Mouse (Mus musculus) liver, adult 2 months (tissue): ENCODE measurements around the gene Macf1. TPM values are rescaled to one million over a fixed set of nuclear protein-coding genes. Genes with fewer than 3 reads are reported as not detected.
"Not testable (repeated sequence)": the region's sequence is repeated elsewhere in the genome, so short reads cannot be mapped to it uniquely, and the experiment has no call there.

Source experiments
- DNase-seq: peaks from one replicate; pipeline ENCODE4 v3.0.0-alpha.2; 2011; ENCODE audit warnings: low read depth, low spot score; ENCODE audit errors: extremely low read depth
- H3K27ac ChIP-seq: fragments of 200-500 bp; replicated peaks from 2 replicates; pipeline ENCODE4 v1.5.1; 2012; ENCODE audit warnings: low read depth, mild to moderate bottlenecking, control low read depth, inconsistent platforms, low read length; ENCODE audit not compliant: insufficient read depth
- H3K27me3 ChIP-seq: fragments of 200-500 bp; 2 replicates; pipeline ENCODE4 v1.6.1; 2012; ENCODE audit warnings: mild to moderate bottlenecking, moderate library complexity, low read length, inconsistent platforms; ENCODE audit not compliant: control insufficient read depth, insufficient read depth
- H3K36me3 ChIP-seq: fragments of 200-500 bp; 2 replicates; pipeline ENCODE4 v1.6.1; 2012; ENCODE audit warnings: low read length, inconsistent platforms; ENCODE audit not compliant: control insufficient read depth, insufficient read depth
- H3K4me1 ChIP-seq: fragments of 200-500 bp; 2 replicates; pipeline ENCODE4 v1.6.1; 2011; ENCODE audit warnings: low read length; ENCODE audit not compliant: control insufficient read depth, insufficient read depth
- H3K4me3 ChIP-seq: fragments of 200-500 bp; 2 replicates; pipeline ENCODE4 v1.5.1; 2011; ENCODE audit warnings: low read depth, mild to moderate bottlenecking, control low read depth, low read length, moderate library complexity; ENCODE audit not compliant: insufficient read depth
- H3K79me2 ChIP-seq: fragments of 200-500 bp; 2 replicates; pipeline ENCODE4 v1.6.1; 2012; ENCODE audit warnings: inconsistent platforms, mild to moderate bottlenecking, low read length, moderate library complexity; ENCODE audit not compliant: control insufficient read depth, insufficient read depth
- H3K9ac ChIP-seq: fragments of 200-500 bp; 2 replicates; pipeline ENCODE4 v1.6.1; 2012; ENCODE audit warnings: low read depth, mild to moderate bottlenecking, control low read depth, inconsistent platforms, low read length
- CTCF ChIP-seq: fragments of 200-500 bp; IDR thresholded peaks from 2 replicates; pipeline ENCODE4 v1.5.1; 2011; ENCODE audit warnings: low read depth, low read length, control low read depth
- POLR2A ChIP-seq: fragments of 200-500 bp; IDR thresholded peaks from 2 replicates; pipeline ENCODE4 v1.6.1; 2011; ENCODE audit warnings: low read length, control low read depth; ENCODE audit not compliant: insufficient read depth; ENCODE audit errors: extremely low read depth
- WGBS: fragments of 180-500 bp; shearing (Covaris S2); methylation state at CpG from one replicate; pipeline ENCODE4 v1.1.7; 2018; 5-methylcytosine and 5-hydroxymethylcytosine counted together
- polyA plus RNA-seq: library from polyadenylated mRNA; depleted of rRNA; stranded (reverse); fragments of >200 nt; gene quantifications from 2 replicates; pipeline ENCODE4 v1.2.3, GENCODE M21; 2012
- total RNA-seq: library from RNA; depleted of rRNA; stranded (reverse); fragments of >200 nt; gene quantifications from 2 replicates; pipeline ENCODE4 v1.2.3, GENCODE M21; 2014

Gene Macf1
- total and polyA plus RNA-seq, 2 experiments = 16.6 to 70.7 TPM

- 60% methylated on average over 14 of the region's 14 CpGs for WGBS
- Histone ChIP-seq H3K79me2 (no peaks in the 10 kb centered on the region), H3K27me3 (no peaks in the 10 kb centered on the region), H3K36me3 (no peaks in the 10 kb centered on the region), H3K4me3 (no peak overlapping the region), H3K9ac (no peak overlapping the region), H3K4me1 (no peaks in the 10 kb centered on the region), H3K27ac (no peak overlapping the region)
- DNase-seq = no peak
- no peak for TF ChIP-seq POLR2A
- no peak for TF ChIP-seq CTCF
These were observed 348.2 kb downstream of the Macf1 start for GRCm38 (mm10) chr4:123335796-123336585.

GRCm38 (mm10) chr4:123335244-123335643 is 348.9 kb downstream of the Macf1 start:
- not testable (repeated sequence) for H3K27me3 ChIP-seq, H3K4me3 ChIP-seq, H3K36me3 ChIP-seq, H3K4me1 ChIP-seq, H3K9ac ChIP-seq, H3K27ac ChIP-seq, DNase-seq, H3K79me2 ChIP-seq
- WGBS = 85% methylated on average over 10 of the region's 10 CpGs

GRCm38 (mm10) chr4:123334177-123334576 is 350.0 kb downstream of the Macf1 start:
- TF ChIP-seq POLR2A (no peak), CTCF (no peak)
- no peak overlapping the region for H3K27ac ChIP-seq
- H3K27me3 ChIP-seq = no peaks in the 10 kb centered on the region
- H3K9ac ChIP-seq = no peak overlapping the region
- H3K4me3 ChIP-seq = no peak overlapping the region
- H3K36me3 ChIP-seq = no peaks in the 10 kb centered on the region
- no peaks in the 10 kb centered on the region for H3K79me2 ChIP-seq
- WGBS = 69% methylated on average over 3 of the region's 3 CpGs
- H3K4me1 ChIP-seq = no peaks in the 10 kb centered on the region
- no peak for DNase-seq

- Histone ChIP-seq H3K79me2 (no peaks in the 10 kb centered on the region), H3K9ac (no peak overlapping the region), H3K27me3 (no peaks in the 10 kb centered on the region), H3K4me3 (no peak overlapping the region), H3K27ac (no peak overlapping the region), H3K4me1 (no peaks in the 10 kb centered on the region), H3K36me3 (no peaks in the 10 kb centered on the region)
- WGBS = 99% methylated on average over 4 of the region's 4 CpGs
- DNase-seq = no peak
- TF ChIP-seq POLR2A (no peak), CTCF (no peak)
These were observed 351.0 kb downstream of the Macf1 start for GRCm38 (mm10) chr4:123333151-123333550.

GRCm38 (mm10) chr4:123331961-123332360 is 352.2 kb downstream of the Macf1 start:
- not testable (repeated sequence) for H3K27me3 ChIP-seq, H3K27ac ChIP-seq, H3K4me1 ChIP-seq, H3K9ac ChIP-seq, H3K36me3 ChIP-seq, H3K4me3 ChIP-seq, DNase-seq, H3K79me2 ChIP-seq
- WGBS = 76% methylated on average over 1 of the region's 1 CpGs

- TF ChIP-seq POLR2A = no peak
- no peak for TF ChIP-seq CTCF
- Histone ChIP-seq H3K79me2 (no peaks in the 10 kb centered on the region), H3K4me1 (no peaks in the 10 kb centered on the region), H3K27ac (no peak overlapping the region), H3K36me3 (no peaks in the 10 kb centered on the region), H3K9ac (no peak overlapping the region), H3K4me3 (no peak overlapping the region), H3K27me3 (no peaks in the 10 kb centered on the region)
- no peak for DNase-seq
- WGBS = 97% methylated on average over 4 of the region's 5 CpGs
These were observed 352.8 kb downstream of the Macf1 start for GRCm38 (mm10) chr4:123331326-123331725.
